Mouse (Mus musculus) lung, adult 18-20 months (tissue): ENCODE data around the gene Stim1.
A peak's percentile ranks its signal among the peaks of the same experiment; 100 is the strongest.

Experiments used
- DNase-seq, 2 experiments: peaks; one replicate each; pipeline ENCODE4 v3.0.0; 2022; ENCODE audit warnings: mixed read lengths in 2 of 2

The Stim1 gene

DNA sequence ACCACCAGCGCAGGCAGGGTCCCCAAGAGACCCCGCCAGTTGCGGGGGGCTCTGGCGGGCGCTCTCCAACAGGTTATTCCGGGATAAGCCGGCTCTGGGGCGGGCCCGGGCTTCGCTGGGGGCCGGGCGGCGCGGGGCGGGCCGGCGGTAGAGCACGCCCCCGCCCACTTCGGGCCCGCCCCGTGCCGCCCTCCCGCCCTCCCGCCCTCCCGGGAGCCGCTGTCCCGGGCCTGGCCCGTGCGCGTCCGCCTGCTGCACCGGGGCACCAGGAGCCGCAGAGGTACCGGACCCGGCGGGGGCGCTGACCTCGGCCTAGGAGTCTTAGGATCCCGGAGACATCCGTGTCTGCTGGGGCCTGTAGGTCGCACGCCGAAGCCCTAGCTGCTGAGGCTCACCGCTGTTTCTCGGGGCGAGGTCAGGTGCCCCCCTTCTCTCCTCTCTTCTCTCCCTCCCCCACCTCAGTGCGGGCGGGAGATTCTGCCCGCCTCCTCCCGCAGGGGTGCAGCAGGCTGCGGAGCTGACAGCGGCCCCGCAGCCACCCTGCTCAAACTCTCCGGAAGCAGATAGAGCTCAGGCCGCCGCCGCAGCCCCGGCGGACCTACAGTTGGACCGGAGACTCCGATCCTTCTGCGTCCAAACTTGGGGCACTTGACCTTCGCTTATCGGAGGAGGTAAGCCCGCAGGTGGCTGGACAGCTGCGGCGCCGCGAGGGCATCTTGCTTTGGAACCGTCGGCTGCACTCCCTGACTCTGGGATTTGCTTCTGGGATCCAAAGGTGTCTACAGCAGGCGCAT lies at the start of gene Stim1:
Gene Stim1 (plus strand): TSS at position 206 of the 794 bp plus-strand sequence.
- DNase-seq: peak in 1 of 2 experiments; percentile 66

DNA sequence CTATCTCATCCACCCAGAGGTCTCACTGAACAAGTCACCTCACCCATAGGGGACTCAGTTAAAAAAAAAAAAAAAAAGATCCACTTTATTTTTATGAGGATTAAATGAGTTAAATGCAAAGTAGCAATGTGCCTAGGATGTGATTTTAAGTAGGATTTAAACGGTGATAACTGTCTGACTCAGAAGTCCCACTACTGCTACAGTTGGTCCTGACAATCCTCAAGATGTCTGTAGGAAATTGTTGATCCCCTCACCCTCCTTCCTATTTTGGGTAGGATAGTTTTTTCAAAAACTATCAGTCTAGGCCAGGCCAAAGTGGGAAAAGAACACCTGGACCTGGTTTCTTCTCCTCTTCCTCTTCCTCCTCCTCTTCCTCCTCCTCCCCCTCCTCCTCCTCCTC lies 45.7 kb upstream of the Stim1 start:
- no peak for DNase-seq

DNA sequence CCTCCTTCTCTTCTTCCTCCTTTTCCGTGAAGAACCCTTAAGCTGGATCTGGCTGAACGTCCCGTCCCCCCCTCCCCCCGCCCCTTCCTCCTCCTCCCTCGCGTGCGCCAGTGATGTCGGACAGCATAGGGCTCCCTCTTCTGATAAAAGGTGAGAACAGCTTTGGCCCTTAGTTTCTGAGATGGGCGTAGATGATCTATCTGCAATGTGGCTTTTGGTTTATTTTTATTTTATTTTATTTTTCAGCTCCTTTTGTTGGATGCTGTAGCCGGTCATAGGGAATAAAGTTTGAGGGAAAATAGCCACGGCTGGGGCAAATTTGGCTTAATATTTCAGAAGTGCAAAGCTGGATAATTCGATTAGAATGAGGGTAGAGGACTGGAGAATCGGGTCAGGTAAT lies 45.3 kb upstream of the Stim1 start:
- peak; percentile 44 to 74 for DNase-seq

- DNase-seq: peak; percentile 82 to 88
These were observed 44.6 kb upstream of the Stim1 start for GRCm38 (mm10) chr7:102222830-102223556.

DNA sequence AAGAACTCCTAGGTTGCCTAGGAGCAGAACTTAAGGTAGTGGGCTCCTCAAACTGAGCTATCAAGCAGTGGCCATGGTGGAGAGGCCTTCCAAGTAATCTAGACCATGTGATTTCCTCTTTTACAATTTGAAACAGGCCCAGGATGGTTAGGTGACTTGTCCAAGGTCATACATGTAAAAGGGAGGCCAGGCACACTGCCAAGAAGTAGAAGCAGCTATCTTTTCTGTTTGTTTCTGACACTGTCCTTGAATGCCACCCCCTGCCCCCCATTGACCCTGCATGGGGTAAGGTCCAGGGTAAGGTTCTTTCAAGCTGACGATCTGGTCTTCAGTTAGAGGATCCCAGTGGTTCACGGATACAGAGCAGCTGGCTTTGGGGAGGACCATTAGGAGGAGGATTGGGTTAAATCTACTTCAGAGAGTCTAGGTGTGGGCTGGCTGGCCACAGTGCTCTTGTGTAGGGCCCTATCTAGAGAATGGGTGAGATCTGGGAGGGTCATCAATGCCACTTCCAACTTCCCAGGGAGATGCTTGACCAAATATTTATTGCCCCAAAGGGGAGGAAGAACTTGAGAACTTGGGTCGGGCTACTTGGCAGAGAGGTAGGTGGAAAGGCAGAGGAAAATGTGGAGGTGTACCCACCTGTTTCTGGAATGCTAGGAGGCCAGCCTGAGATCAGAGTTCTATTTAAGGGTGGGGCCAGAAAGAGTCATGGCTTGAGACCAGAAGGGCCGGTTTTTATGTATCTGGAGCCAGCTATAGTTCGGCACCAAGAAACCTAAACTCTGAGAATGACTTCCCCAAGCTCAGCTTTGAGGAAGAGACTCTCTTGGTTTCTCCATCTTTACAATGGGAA lies 43.5 kb upstream of the Stim1 start:
- DNase-seq: peak; percentile 66 to 77

- DNase-seq: no peak
These were observed 41.6 kb upstream of the Stim1 start for GRCm38 (mm10) chr7:102226051-102226450.

DNA sequence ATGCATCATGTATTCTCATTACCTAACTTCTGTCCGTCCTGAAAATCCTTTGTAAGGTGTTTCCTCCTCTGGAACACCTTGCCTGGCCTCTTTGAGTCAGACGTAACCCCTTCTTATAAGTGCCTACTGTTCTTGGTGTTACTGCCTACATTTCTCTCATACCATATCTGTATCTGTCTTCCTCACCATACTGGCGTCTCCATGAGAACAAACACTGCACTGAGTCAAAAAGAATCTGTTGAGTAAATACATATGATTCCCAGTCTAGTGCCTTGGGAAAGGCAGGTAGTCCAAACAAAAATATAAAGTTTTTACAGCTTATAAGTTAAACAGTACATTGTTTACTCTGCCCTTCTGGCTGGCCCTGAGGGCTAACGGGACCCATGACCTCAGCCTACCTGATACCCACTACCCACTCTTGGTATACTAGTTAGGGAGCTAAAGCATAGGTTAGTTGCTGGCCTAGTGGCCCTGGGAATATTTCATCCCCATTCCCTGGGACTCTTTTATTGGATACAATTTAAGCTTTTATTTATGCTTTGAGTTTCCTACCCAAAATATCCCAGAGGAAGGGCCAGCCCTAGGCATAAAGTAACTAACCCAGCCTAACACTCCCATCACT lies 39.4 kb upstream of the Stim1 start:
- peak in 1 of 2 experiments; percentile 33 for DNase-seq

- DNase-seq: peak; percentile 34 to 44
These were observed 37.8 kb upstream of the Stim1 start for GRCm38 (mm10) chr7:102229814-102230213.

DNA sequence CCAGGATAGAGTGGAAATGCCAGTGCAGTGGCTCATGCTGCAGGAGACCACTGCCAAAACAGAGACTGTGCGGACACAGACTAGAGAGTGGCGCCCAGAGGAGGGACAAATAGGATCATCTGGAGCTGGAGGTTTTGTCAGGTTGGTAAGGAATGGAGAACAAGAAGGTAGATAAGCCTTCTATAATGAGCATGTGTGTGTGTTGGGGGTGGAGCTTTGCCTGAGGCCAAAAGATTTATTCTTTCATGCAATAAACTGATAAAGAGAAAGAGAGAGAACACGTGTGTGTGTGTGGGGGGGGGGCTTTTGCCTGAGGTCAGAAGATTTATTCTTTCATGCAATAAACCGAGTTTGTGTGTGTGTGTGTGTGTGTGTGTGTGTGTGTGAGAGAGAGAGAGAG lies 34.5 kb upstream of the Stim1 start:
- no peak for DNase-seq

DNA sequence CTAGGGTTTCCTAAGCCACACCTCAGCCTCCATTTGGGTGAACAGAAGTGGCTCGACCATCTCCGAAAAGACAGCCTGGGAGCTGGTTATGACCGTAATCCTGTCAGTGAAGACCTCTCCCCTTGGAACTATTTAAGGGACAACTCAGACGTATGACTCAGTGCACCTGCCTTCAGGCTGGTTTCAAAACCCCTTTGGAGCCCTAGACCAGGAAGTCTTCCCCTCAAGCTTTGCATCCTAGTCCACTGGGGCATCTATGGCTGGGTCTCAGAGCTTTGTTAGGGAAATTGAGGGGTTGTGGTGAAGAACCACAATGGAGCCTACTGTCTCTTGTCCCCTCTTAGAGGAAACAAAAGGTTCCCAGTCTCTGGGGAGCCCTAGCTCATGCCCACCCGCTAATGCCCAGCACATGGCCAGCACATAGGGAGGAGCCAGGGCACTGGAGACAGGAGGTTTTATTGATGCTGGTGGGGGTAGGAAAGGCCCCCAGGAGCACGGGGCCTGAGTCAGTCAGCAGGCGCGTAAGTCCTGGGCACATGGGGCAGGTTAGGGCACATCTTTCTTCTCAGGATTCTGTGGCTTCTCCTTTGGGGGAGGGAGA lies 28.8 kb upstream of the Stim1 start:
- no peak for DNase-seq

DNA sequence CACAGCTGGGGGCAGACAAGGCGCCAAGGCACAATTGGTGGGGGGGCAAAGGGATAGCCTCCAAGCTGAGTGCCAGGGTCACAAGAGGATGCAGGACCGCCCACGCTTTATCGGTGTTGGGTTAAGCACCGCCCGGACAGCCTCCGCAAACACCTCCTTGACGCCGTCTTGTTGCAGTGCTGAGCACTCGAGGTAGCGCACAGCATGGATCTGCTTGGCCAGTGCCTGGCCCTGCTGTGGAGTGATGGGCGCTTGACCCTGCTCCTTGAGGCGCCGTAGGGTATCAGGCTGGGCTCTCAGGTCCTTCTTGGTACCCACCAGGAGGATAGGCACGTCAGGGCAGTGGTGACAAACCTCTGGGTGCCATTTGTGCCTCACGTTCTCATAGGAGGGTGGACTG lies 28.0 kb upstream of the Stim1 start:
- peak; percentile 32 to 43 for DNase-seq

DNA sequence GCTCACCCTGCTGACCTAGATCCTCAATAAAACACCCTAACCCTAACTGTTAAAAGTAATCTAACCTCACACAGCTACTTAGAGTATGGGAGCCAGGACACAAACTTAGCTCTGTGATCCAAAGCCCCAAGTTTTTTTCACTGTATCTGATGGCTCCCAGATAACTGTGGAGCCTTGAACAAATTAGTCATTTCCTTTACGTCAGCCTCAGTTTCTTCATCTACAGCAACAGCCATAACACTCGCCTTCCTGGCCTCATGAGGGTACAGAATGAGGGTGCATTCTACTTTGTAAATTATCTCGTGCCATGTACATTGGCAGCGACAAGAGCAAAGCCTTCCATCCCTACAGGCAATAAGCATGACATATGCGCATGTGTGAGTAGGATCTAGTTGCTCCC lies 25.2 kb upstream of the Stim1 start:
- peak in 1 of 2 experiments; percentile 27 for DNase-seq

DNA sequence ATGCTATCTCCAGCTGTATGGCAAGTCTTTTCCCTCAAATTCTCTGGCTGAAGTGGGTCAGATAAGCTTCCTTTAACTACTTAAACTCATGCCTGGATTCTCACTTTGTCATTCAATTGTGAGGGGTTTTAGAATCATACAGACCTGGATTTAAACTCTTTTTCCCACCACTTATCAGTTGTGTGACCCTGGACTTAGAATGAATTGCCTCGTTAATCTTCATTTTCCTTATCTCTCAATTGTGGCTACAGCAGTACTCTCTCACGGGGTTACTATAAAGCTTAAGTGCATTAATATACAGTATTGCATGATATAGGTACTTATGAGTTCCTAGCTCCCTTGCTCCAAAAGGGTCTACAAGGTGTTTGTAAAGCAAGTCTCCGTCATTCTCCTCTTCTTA lies 24.7 kb upstream of the Stim1 start:
- no peak for DNase-seq

- peak; percentile 70 to 74 for DNase-seq
These were observed 23.7 kb upstream of the Stim1 start for GRCm38 (mm10) chr7:102243870-102244269.

DNA sequence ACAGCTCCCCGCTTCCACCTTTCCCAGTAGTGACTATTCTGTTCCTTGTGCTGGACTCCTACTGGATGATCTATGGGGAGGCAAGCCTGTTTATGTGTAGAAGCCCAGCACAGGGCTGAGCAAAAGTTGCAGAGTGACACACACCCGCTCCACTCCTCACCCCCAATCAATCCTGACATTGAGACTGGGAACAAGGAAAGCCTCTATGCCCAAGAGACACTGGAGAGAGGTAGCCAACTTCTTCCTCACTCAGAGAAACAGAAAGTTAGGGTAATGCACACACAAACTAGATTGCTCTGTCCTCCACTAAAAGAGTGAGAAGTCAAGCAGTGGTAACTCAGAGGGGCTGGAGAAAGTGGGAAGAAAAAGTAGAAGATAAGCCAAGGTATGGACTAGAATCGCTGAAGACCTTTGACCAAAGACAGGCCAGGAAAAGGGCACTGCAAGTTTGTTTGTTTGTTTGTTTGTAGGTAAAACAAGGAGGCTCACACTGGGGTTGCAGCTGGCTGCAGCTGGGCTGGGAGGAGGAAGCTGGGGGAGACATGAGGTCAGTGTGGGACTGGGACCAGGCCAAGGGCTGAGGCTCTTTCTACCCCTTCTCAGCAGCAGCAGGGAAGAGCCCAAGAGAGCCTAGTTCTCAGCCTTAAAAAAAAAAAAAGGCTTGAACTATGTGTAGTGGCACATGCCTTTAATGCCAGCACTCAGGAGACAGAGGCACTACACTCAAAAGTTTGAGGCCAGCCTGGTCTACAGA lies 22.6 kb upstream of the Stim1 start:
- DNase-seq: peak; percentile 52 to 53

GRCm38 (mm10) chr7:102245775-102246174 lies 21.8 kb upstream of the Stim1 start:
- DNase-seq: peak; percentile 72 to 78

DNA sequence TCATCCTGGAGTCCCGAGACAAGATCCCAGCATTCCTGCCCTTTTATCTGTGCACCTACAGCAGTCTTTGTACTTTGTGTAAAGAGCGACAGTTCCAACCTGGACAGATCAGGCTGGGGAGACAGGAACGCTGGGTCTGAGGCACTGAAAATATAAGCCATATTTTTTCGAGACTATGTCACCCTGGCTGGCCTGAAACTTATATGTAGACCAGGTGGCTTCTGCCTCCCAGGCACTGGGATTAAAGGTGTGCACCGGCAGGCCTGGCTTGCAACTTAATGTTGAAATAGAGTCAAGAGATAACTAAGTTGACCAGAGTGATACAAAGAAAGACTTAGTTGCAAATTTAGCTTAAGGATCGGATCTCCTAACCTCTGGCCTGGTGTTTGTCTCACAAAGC lies 21.3 kb upstream of the Stim1 start:
- DNase-seq: no peak

DNA sequence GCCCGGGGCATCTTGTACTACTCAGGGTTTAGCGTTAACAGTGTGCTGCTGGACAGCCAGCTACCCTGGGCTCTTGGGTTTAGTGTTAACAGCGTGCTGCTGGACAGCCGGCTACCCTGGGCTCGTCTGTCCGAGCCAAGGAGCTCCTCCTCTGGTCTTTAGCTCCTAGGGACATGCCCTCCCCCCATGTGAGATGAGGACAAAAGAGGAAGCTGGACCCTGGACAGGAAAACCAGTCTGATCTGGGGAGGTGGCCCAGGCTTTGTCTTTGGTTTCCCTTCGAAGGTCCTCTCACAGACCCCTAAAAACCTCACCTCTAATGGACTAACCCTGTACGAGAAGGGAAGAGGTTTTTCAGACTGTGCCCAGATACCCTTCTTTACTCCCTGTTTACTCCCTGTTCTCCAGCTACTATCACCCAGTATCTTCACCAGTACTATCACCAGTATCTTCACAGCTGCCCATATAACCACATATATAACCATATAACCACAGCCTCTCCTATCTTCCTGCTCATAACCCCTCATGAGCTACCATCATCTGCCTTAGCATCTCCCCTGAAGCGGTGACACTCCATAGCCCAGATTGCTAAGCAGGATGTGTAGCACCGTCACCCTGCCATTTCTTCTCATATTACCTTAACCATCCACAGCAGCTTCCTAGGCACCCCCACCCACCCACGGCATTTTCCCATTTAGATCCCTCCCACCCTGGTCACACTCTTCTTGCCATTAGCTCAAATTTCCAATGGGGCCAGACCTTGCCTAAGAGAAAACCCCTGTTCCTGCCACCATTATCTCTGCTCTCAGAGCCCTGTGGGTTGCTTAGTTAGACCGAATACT lies 20.4 kb upstream of the Stim1 start:
- peak; percentile 44 to 59 for DNase-seq

GRCm38 (mm10) chr7:102248691-102249404 lies 18.8 kb upstream of the Stim1 start:
- peak in 1 of 2 experiments; percentile 40 for DNase-seq

GRCm38 (mm10) chr7:102249531-102249895 lies 18.1 kb upstream of the Stim1 start:
- peak in 1 of 2 experiments; percentile 45 for DNase-seq
